Mouse (Mus musculus): ENCODE results near the gene Gjb3. TPM values are rescaled to one million over a fixed set of nuclear protein-coding genes. Genes with fewer than 3 reads are reported as not detected.

The Gjb3 gene
- polyA plus RNA-seq (2012; fragmentation: generic; extraction: Trizol) = 1.8 TPM
- long read RNA-seq, experiment 1, transcript Gjb3-201 (2 exons, 1,880 nt) = major isoform, 9 of 11 reads
- long read RNA-seq, experiment 1, partial matches to known transcripts = 0 of 11 reads
- long read RNA-seq, experiment 1, other reads (novel, unspliced or antisense) = 1 of 11 reads
- long read RNA-seq, experiment 2, transcript Gjb3-201 (2 exons, 1,880 nt) = major isoform, 149 of 157 reads
- long read RNA-seq, experiment 2, partial matches to known transcripts = 0 of 157 reads
- long read RNA-seq, experiment 2, other reads (novel, unspliced or antisense) = 5 of 157 reads

DNA sequence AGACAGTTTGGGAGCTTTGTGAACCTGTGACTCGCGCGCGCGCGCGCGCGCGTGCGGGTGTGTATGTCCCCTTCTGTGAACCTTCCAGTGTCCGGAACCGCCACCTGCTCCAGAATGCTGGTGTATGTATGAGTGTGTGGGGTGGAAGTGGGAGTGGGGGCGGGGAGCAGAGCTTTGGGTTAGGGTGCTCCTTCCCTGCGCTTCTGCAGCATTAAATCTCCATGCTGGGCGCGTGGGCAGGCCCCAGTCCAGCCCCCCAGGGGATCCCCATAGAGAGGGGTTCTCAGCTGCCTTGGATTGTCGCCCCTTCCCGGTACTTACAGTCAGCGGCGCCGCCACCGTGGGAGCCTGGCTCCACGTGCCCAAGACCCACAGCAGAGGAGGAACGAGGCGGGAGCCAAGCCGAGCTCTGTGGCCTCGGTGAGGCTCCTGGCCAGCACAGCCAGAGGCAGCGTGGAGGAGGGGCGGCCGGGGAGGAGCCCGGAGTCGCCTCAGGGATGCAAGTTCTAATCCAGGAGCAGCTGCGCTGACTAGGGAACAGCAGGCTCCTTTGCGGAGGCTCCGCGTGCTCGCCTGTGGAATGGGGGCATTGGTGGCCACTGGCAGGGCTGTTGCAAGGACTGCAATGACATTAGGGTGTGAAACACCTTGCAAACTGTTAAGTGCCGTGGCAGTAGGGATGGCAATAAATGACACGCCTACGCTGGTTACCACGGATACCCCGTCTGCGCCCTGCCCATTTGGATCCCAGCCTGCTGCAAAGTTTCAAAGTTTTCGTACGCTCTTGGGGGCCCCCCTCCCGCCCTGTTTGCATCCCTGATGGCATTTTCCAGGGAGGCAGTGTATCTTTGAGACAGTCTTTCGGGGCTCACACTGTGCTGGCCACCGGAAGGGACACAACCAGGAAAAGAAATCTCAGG, at the start of gene Gjb3:
TSS of gene Gjb3 (minus strand) at position 664 of the 920 bp plus-strand sequence.
- TF ChIP-seq FOSL1 (IDR thresholded peaks at IDR 0.05; ENCODE audit: insufficient read depth, low read length, poor library complexity, severe bottlenecking) (no peak), MYOD1 (IDR thresholded peaks at IDR 0.05; ENCODE audit: control insufficient read depth, insufficient read length, low read depth) (no peak)
- H3K27me3 ChIP-seq (ENCODE audit: control insufficient read depth, insufficient read depth, insufficient read length) = no peaks in the 10 kb centered on the region
- no peak within 1 kb of the TSS for H3ac ChIP-seq (ENCODE audit: control insufficient read depth, insufficient read length, low read depth)
- H3K79me3 ChIP-seq (ENCODE audit: low read depth) = no peaks in the 10 kb centered on the region
- H3K36me3 ChIP-seq (ENCODE audit: control insufficient read depth, insufficient read depth) = no peaks in the 10 kb centered on the region
- no peak within 1 kb of the TSS for H3K4me3 ChIP-seq (ENCODE audit: insufficient read depth, poor library complexity, severe bottlenecking)
- H3K79me2 ChIP-seq (ENCODE audit: control insufficient read depth, insufficient read depth) = no peaks in the 10 kb centered on the region

GRCm38 (mm10) chr4:127377344-127377743, 46.7 kb upstream of the Gjb3 start:
- TF ChIP-seq CTCF (IDR thresholded peaks at IDR 0.05; ENCODE audit: control insufficient read depth, insufficient read depth, insufficient read length) (no peak), USF1 (IDR thresholded peaks at IDR 0.05; ENCODE audit: low read depth) (no peak), MAX (IDR thresholded peaks at IDR 0.05) (no peak), FOSL1 (IDR thresholded peaks at IDR 0.05; ENCODE audit: insufficient read depth, low read length, poor library complexity, severe bottlenecking) (no peak), MYOD1 (IDR thresholded peaks at IDR 0.05; ENCODE audit: control insufficient read depth, insufficient read length, low read depth) (no peak), MYOG (IDR thresholded peaks at IDR 0.05; ENCODE audit: control insufficient read depth, extremely low read depth, insufficient read length) (no peak), CEBPB (IDR thresholded peaks at IDR 0.05; ENCODE audit: low read depth) (no peak)
- Histone ChIP-seq H3ac (ENCODE audit: control insufficient read depth, insufficient read length, low read depth) (no peak overlapping the region), H3K27me3 (ENCODE audit: control insufficient read depth, insufficient read depth, insufficient read length) (peaks cover 4% of the 10 kb centered on the region), H3K36me3 (ENCODE audit: control insufficient read depth, insufficient read depth) (no peaks in the 10 kb centered on the region), H3K79me2 (ENCODE audit: control insufficient read depth, insufficient read depth) (no peaks in the 10 kb centered on the region), H3K79me3 (ENCODE audit: low read depth) (no peaks in the 10 kb centered on the region), H3K4me3 (ENCODE audit: insufficient read depth, poor library complexity, severe bottlenecking) (no peak overlapping the region)

GRCm38 (mm10) chr4:127375541-127376177, 45.0 kb upstream of the Gjb3 start:
- Histone ChIP-seq H3ac (ENCODE audit: control insufficient read depth, insufficient read length, low read depth) (no peak overlapping the region), H3K36me3 (ENCODE audit: control insufficient read depth, insufficient read depth) (no peaks in the 10 kb centered on the region), H3K4me3 (ENCODE audit: insufficient read depth, poor library complexity, severe bottlenecking) (no peak overlapping the region), H3K79me2 (ENCODE audit: control insufficient read depth, insufficient read depth) (no peaks in the 10 kb centered on the region), H3K27me3 (ENCODE audit: control insufficient read depth, insufficient read depth, insufficient read length) (peaks cover 4% of the 10 kb centered on the region), H3K79me3 (ENCODE audit: low read depth) (no peaks in the 10 kb centered on the region)
- no peak for TF ChIP-seq CTCF (IDR thresholded peaks at IDR 0.05; ENCODE audit: control insufficient read depth, insufficient read depth, insufficient read length)
- no peak for TF ChIP-seq USF1 (IDR thresholded peaks at IDR 0.05; ENCODE audit: low read depth)
- TF ChIP-seq MYOD1 (IDR thresholded peaks at IDR 0.05; ENCODE audit: control insufficient read depth, insufficient read length, low read depth) = no peak
- no peak for TF ChIP-seq CEBPB (IDR thresholded peaks at IDR 0.05; ENCODE audit: low read depth)
- no peak for TF ChIP-seq MAX (IDR thresholded peaks at IDR 0.05)
- no peak for TF ChIP-seq FOSL1 (IDR thresholded peaks at IDR 0.05; ENCODE audit: insufficient read depth, low read length, poor library complexity, severe bottlenecking)
- TF ChIP-seq MYOG (IDR thresholded peaks at IDR 0.05; ENCODE audit: control insufficient read depth, extremely low read depth, insufficient read length) = no peak

DNA sequence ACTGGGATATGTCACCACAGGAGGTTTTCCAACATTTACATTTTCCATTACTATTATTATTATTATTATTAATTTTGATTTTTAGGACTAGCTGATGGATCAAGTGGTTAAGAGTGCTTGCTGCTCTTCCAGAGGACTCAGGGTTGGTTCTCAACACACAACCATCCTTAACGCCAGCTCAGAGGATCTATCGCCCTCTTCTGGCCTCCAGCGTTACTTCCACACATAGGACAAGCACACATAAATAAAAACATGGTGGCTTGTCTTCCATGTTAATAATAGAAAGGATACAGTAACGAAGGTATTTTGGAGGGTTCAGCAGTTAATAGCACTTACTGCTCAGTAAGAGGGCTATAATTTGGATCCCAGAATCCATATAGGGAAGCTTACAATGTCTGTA, 44.0 kb upstream of the Gjb3 start:
- no peak overlapping the region for H3K4me3 ChIP-seq (ENCODE audit: insufficient read depth, poor library complexity, severe bottlenecking)
- H3K79me3 ChIP-seq (ENCODE audit: low read depth) = no peaks in the 10 kb centered on the region
- no peaks in the 10 kb centered on the region for H3K27me3 ChIP-seq (ENCODE audit: control insufficient read depth, insufficient read depth, insufficient read length)
- TF ChIP-seq MYOG (IDR thresholded peaks at IDR 0.05; ENCODE audit: control insufficient read depth, extremely low read depth, insufficient read length) (no peak), MAX (IDR thresholded peaks at IDR 0.05) (no peak), USF1 (IDR thresholded peaks at IDR 0.05; ENCODE audit: low read depth) (no peak), CEBPB (IDR thresholded peaks at IDR 0.05; ENCODE audit: low read depth) (no peak), MYOD1 (IDR thresholded peaks at IDR 0.05; ENCODE audit: control insufficient read depth, insufficient read length, low read depth) (no peak), CTCF (IDR thresholded peaks at IDR 0.05; ENCODE audit: control insufficient read depth, insufficient read depth, insufficient read length) (no peak), FOSL1 (IDR thresholded peaks at IDR 0.05; ENCODE audit: insufficient read depth, low read length, poor library complexity, severe bottlenecking) (no peak)
- no peaks in the 10 kb centered on the region for H3K36me3 ChIP-seq (ENCODE audit: control insufficient read depth, insufficient read depth)
- H3ac ChIP-seq (ENCODE audit: control insufficient read depth, insufficient read length, low read depth) = no peak overlapping the region
- no peaks in the 10 kb centered on the region for H3K79me2 ChIP-seq (ENCODE audit: control insufficient read depth, insufficient read depth)

DNA sequence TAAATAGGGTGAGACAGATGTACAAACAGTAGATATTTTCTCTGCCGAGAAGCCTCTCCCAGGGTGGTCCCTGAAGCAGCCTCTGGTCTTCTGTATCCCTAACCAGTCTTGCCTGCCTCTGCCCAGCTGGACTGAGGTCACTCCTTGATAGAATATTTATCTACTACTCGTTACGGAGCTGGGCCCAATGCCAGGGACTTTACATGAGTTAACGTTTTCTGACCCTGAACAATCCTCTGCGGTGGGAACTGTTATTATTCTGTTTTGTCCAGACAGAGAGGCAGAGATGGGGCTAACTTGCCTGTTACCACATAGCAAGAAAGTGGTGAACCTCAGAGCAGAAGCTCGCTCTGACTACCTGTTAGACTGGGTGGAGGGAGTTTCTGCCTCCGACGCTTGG, 42.8 kb upstream of the Gjb3 start:
- H3K79me3 ChIP-seq (ENCODE audit: low read depth) = no peaks in the 10 kb centered on the region
- no peak overlapping the region for H3ac ChIP-seq (ENCODE audit: control insufficient read depth, insufficient read length, low read depth)
- H3K27me3 ChIP-seq (ENCODE audit: control insufficient read depth, insufficient read depth, insufficient read length) = no peaks in the 10 kb centered on the region
- TF ChIP-seq FOSL1 (IDR thresholded peaks at IDR 0.05; ENCODE audit: insufficient read depth, low read length, poor library complexity, severe bottlenecking) = no peak
- no peak for TF ChIP-seq MYOG (IDR thresholded peaks at IDR 0.05; ENCODE audit: control insufficient read depth, extremely low read depth, insufficient read length)
- TF ChIP-seq USF1 (IDR thresholded peaks at IDR 0.05; ENCODE audit: low read depth) = no peak
- TF ChIP-seq MYOD1 (IDR thresholded peaks at IDR 0.05; ENCODE audit: control insufficient read depth, insufficient read length, low read depth) = no peak
- no peak for TF ChIP-seq CEBPB (IDR thresholded peaks at IDR 0.05; ENCODE audit: low read depth)
- no peak for TF ChIP-seq MAX (IDR thresholded peaks at IDR 0.05)
- TF ChIP-seq CTCF (IDR thresholded peaks at IDR 0.05; ENCODE audit: control insufficient read depth, insufficient read depth, insufficient read length) = no peak
- H3K36me3 ChIP-seq (ENCODE audit: control insufficient read depth, insufficient read depth) = no peaks in the 10 kb centered on the region
- H3K79me2 ChIP-seq (ENCODE audit: control insufficient read depth, insufficient read depth) = no peaks in the 10 kb centered on the region
- no peak overlapping the region for H3K4me3 ChIP-seq (ENCODE audit: insufficient read depth, poor library complexity, severe bottlenecking)
